Mouse (Mus musculus) cerebellum, adult 2 months (tissue): ENCODE measurements at regions not wholly inside any gene's neighbourhood (a gene's known extent, or its start where the extent isn't known, plus 50 kb on each side); places are given as distances from the start of the nearest gene placed in this dataset.

ENCODE experiments used
- DNase-seq, 2 experiments: peaks; one replicate each; pipeline ENCODE4 v3.0.0; 2021
- H3K27ac ChIP-seq: fragments of 200-500 bp; 2 replicates; pipeline ENCODE4 v1.5.1; 2012; ENCODE audit warnings: low read length, control low read depth, inconsistent platforms; ENCODE audit not compliant: insufficient read depth
- H3K27me3 ChIP-seq: fragments of 200-500 bp; 2 replicates; pipeline ENCODE4 v1.6.1; 2012; ENCODE audit warnings: inconsistent platforms, mild to moderate bottlenecking, low read length, moderate library complexity; ENCODE audit not compliant: control insufficient read depth, insufficient read depth
- H3K4me1 ChIP-seq: fragments of 200-500 bp; 2 replicates; pipeline ENCODE4 v1.6.1; 2011; ENCODE audit warnings: low read length; ENCODE audit not compliant: control insufficient read depth, insufficient read depth
- H3K4me3 ChIP-seq: fragments of 200-500 bp; replicated peaks from 2 replicates; pipeline ENCODE3; 2011; ENCODE audit warnings: mild to moderate bottlenecking, low read depth, low read length, control low read depth; ENCODE audit not compliant: insufficient read depth
- CTCF ChIP-seq: fragments of 200-500 bp; IDR thresholded peaks from 2 replicates; pipeline ENCODE4 v1.5.1; 2011; ENCODE audit warnings: low read depth, mild to moderate bottlenecking, control low read depth, low read length, moderate library complexity, borderline replicate concordance; ENCODE audit not compliant: insufficient read depth
- POLR2A ChIP-seq: fragments of 200-500 bp; IDR thresholded peaks from 2 replicates; pipeline ENCODE4 v1.6.1; 2011; ENCODE audit warnings: low read length, control low read depth, borderline replicate concordance; ENCODE audit not compliant: insufficient read depth
- WGBS: fragments of 180-500 bp; shearing (Covaris S2); methylation state at CpG from one replicate; pipeline ENCODE4 v1.1.7; 2018; 5-methylcytosine and 5-hydroxymethylcytosine counted together

DNA sequence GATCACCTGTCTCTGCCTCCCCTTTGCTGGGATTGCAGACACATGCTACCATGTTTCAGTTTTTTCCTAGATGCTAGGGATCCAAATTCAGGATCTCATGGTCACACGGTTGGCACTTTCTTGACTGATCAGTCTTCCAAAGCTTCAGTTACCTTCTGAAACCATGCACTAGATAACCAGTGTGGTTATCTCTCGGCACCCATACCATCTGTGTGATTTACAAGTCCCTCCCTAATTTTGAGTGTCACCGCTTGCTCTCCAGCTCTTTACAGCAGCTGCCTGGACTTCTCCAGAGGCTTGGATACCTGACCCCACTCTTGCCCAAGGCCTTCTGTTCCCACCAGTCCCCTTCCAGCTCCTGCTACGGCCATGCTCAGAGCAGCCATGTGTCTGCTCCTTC, 130.6 kb upstream of the Nfe2l3 start:
- Histone ChIP-seq H3K4me3 (no peak overlapping the region), H3K27ac (no peak overlapping the region), H3K27me3 (no peaks in the 10 kb centered on the region), H3K4me1 (no peaks in the 10 kb centered on the region)
- DNase-seq = no peak
- TF ChIP-seq CTCF (no peak), POLR2A (no peak)
- 93% methylated on average over 4 of the region's 4 CpGs for WGBS

GRCm38 (mm10) chr6:51302240-51302639, 130.2 kb upstream of the Nfe2l3 start:
- no peak for DNase-seq
- H3K27ac ChIP-seq = no peak overlapping the region
- H3K4me3 ChIP-seq = no peak overlapping the region
- H3K4me1 ChIP-seq = no peaks in the 10 kb centered on the region
- WGBS = 96% methylated on average over 7 of the region's 7 CpGs
- TF ChIP-seq POLR2A = no peak
- TF ChIP-seq CTCF = no peak
- H3K27me3 ChIP-seq = no peaks in the 10 kb centered on the region

DNA sequence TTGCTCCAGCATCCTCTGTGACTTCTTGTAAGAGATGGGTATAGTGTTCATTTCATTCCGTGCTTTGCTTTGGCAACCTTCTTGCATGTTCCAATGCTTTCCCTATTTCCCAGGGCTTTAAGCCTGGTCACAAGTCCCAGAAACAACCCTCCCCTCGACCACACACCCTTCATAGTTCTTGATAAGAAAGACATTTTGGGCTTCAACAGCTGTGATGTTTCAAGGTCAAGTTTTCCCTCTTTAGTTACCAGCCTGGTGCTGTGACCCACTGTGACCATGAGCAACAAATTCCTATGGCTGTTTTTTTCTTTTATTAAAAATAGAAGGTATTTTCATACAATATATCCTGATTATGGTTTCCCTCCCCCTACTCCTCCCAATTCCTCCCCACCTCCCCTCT, 114.1 kb upstream of the Nfe2l3 start:
- DNase-seq = no peak
- Histone ChIP-seq H3K4me3 (no peak overlapping the region), H3K4me1 (no peaks in the 10 kb centered on the region; the same call in 1 of the 2 replicates), H3K27me3 (no peaks in the 10 kb centered on the region), H3K27ac (no peak overlapping the region)
- TF ChIP-seq CTCF (no peak), POLR2A (no peak)
- 46% methylated on average over 2 of the region's 2 CpGs for WGBS

- TF ChIP-seq POLR2A = no peak
- no peak for TF ChIP-seq CTCF
- 91% methylated on average over 1 of the region's 1 CpGs for WGBS
- DNase-seq = no peak
- Histone ChIP-seq H3K27me3 (no peaks in the 10 kb centered on the region), H3K4me1 (no peaks in the 10 kb centered on the region; the same call in 1 of the 2 replicates), H3K27ac (no peak overlapping the region), H3K4me3 (no peak overlapping the region)
Measured at GRCm38 (mm10) chr6:51320019-51320418, 112.5 kb upstream of the Nfe2l3 start.

- Histone ChIP-seq H3K4me1 (no peaks in the 10 kb centered on the region; the same call in 1 of the 2 replicates), H3K27ac (no peak overlapping the region), H3K27me3 (no peaks in the 10 kb centered on the region), H3K4me3 (no peak overlapping the region)
- 76% methylated on average over 8 of the region's 8 CpGs for WGBS
- no peak for TF ChIP-seq CTCF
- TF ChIP-seq POLR2A = no peak
- no peak for DNase-seq
Measured at GRCm38 (mm10) chr6:51320676-51321419, 111.6 kb upstream of the Nfe2l3 start.

DNA sequence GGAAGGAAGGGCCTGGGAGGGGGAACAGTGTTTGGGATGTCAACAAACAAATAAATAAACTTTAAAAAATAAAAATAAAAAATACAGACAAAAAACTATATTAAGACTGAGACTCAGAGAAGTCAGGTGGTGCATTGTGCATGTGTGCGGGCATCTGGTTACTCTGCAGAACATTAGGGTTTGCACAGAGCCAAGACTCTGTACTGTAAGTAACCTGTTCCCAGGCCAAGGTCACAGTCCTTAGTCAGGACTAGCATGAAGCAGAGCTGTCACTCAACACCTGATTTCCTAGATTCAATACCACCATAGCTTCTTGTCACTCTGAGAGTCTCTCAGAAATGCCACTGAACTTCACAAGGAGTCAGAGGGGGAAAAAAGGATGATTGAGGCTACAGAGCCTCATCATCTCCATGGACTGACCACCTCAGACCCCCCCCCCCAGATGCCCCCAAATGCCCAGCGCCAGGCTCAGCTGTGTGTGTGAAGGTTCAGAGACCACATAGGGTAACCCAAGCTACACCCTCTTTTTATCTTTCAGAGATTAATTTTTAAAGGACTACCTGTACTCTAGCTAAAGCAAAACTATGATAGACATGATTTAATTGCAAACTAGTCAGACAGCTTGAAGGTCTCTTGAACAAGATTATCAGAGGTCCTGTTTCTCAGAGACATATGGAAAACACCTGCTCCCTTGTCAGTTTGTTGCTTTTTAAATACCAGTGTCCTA, 106.2 kb upstream of the Nfe2l3 start:
- 82% methylated on average over 2 of the region's 2 CpGs for WGBS
- H3K27ac ChIP-seq = no peak overlapping the region
- no peak for TF ChIP-seq POLR2A
- no peak for TF ChIP-seq CTCF
- H3K27me3 ChIP-seq = no peaks in the 10 kb centered on the region
- no peak for DNase-seq
- H3K4me3 ChIP-seq = no peak overlapping the region
- no peaks in the 10 kb centered on the region for H3K4me1 ChIP-seq

- TF ChIP-seq POLR2A (no peak), CTCF (no peak)
- WGBS = 40% methylated on average over 13 of the region's 13 CpGs
- Histone ChIP-seq H3K4me1 (no peaks in the 10 kb centered on the region), H3K4me3 (no peak overlapping the region), H3K27me3 (no peaks in the 10 kb centered on the region), H3K27ac (no peak overlapping the region)
- no peak for DNase-seq
Measured at GRCm38 (mm10) chr6:51329070-51329995, 103.1 kb upstream of the Nfe2l3 start.
